Mouse (Mus musculus) CH12.LX (cell line): ENCODE results near the gene Maco1.

ENCODE experiments used
- CTCF ChIP-seq, 2 experiments: IDR thresholded peaks in 1 of 2; conservative IDR thresholded peaks in 1 of 2; 2 replicates each; pipeline ENCODE4 v1.5.1; 2011 to 2012; ENCODE audit warnings: low read depth in 2 of 2, low read length in 2 of 2, improper control_type of control experiment in 1 of 2, inconsistent platforms in 1 of 2, mild to moderate bottlenecking in 1 of 2, moderate library complexity in 1 of 2
- POLR2A ChIP-seq: IDR thresholded peaks from 2 replicates; pipeline ENCODE4 v1.6.1; 2011; ENCODE audit warnings: low read depth, mild to moderate bottlenecking, improper control_type of control experiment, low read length
- SIN3A ChIP-seq: IDR thresholded peaks from 2 replicates; pipeline ENCODE4 v1.6.1; 2012; ENCODE audit warnings: low read length, improper control_type of control experiment, inconsistent platforms
- ZC3H11A ChIP-seq: IDR thresholded peaks from 2 replicates; pipeline ENCODE4 v1.6.1; 2012; ENCODE audit warnings: low read depth, mild to moderate bottlenecking, inconsistent platforms, low read length, improper control_type of control experiment

- TF ChIP-seq ZC3H11A (no peak), SIN3A (no peak), POLR2A (no peak), CTCF (conservative IDR thresholded peaks at IDR 0.05 in 1 of 2, IDR thresholded peaks at IDR 0.05 in 1 of 2; ENCODE audit: low read depth in 2 of 2, low read length in 2 of 2) (no peak)
Measured at GRCm38 (mm10) chr4:134901126-134901525, 48.0 kb upstream of the Maco1 start.
